Mouse (Mus musculus) brain, embryonic 14.5 days (tissue): Measurements from ENCODE around the gene Ascl5. TPM values are rescaled to one million over a fixed set of nuclear protein-coding genes. Genes with fewer than 3 reads are reported as not detected.

ENCODE experiments used
- DNase-seq: peaks from one replicate; pipeline ENCODE4 v3.0.0-alpha.2; 2011; ENCODE audit warnings: low read depth
- CTCF ChIP-seq: fragments of 200-500 bp; IDR thresholded peaks from 2 replicates; pipeline ENCODE4 v1.5.1; 2012; ENCODE audit warnings: inconsistent platforms, mild to moderate bottlenecking, moderate library complexity, borderline replicate concordance; ENCODE audit not compliant: insufficient read depth, insufficient read length; ENCODE audit errors: extremely low read depth
- POLR2A ChIP-seq: fragments of 200-500 bp; IDR thresholded peaks from 2 replicates; pipeline ENCODE4 v1.6.1; 2012; ENCODE audit warnings: mild to moderate bottlenecking, inconsistent platforms, borderline replicate concordance; ENCODE audit not compliant: poor library complexity, insufficient read depth, insufficient read length, severe bottlenecking; ENCODE audit errors: extremely low read depth
- polyA plus RNA-seq: library from polyadenylated mRNA; depleted of rRNA; stranded (reverse); fragments of >200 nt; gene quantifications from 2 replicates; pipeline ENCODE4 v1.2.3, GENCODE M21; 2012

The Ascl5 gene
- polyA plus RNA-seq, 1 experiment = 0.30 TPM

DNA sequence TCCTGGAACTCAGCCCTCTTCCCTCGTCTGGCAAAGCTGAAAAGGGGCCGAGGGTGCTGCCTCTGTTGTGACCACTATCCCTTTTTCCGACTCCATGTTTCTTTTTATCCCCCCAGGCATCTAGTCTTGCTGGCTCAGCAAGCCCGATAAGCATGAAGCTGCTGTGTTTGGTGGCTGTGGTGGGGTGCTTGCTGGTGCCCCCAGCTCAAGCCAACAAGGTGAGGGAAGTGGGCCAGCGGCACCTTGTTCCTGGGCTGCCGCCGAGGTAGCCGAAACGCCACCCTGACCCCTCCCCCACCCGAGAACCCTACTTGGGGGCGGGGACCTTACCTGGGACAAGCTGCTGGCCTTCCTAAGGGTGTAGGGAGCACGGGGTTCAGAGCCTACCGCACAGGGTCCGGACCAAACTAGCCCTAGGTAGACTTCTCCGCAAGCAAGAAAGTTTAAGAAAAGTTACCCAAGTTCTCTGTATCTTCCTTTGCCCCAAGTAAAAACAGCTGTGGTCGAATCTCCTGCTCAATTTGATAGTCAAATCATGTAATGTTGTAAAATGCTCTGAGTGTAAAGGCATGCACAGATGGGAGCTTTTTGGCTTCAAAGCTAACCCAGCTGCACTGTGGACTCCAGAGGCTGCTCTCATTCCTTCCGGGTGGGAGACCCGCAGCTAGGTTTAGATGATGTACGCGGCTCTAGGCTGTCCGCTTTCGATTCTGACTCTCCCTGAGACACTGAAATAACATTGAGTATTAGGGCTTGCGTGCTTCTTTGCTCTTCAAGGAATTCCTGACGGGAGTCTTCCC, 32.0 kb upstream of the Ascl5 start:
- peak; percentile 42 for DNase-seq
- no peak for TF ChIP-seq POLR2A
- TF ChIP-seq CTCF = no peak

DNA sequence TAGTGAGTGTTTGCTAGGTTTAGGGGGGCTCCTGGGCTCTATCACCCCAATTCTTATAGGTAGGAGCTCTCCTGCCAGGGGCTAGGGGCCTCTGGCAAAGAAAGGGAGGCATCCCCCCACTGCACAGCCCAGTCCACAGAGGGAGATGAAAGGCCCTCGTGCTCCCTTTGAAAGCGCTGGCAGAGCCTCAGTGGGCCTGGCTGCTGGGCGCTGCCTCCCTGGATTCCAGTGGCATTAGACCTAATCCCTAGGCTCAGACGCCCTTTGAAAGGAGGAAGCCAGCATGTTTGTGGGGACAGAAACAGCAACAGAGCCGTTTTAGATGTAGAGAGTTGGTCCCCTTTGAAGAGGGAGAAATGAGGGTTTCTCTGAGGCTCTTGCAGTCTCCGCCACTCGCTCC, 20.4 kb upstream of the Ascl5 start:
- peak; percentile 49 for DNase-seq
- TF ChIP-seq POLR2A (no peak), CTCF (no peak)

- no peak for TF ChIP-seq POLR2A
- no peak for TF ChIP-seq CTCF
- no peak for DNase-seq
These were observed 18.9 kb upstream of the Ascl5 start for GRCm38 (mm10) chr1:136031697-136032096.

DNA sequence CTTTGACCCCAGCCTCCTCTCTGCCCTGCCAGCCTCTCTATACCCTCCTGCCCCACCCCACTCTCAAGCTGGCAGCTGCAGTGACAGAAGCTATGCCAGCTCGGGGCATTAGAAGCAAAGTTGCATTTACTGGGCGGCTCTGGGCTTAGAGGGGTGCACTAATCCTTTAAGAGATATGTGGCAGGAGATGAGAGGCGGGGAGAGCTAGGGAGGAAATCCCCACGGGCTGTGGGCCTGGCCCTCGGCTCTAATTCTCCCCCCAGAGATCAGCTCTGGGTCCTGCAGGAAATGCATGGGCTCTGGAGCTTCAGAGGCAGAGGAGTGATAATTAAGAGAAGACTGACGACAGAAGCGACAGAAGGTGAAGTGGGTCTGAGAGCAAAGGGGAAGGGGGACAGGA, 17.6 kb upstream of the Ascl5 start:
- no peak for TF ChIP-seq CTCF
- no peak for TF ChIP-seq POLR2A
- DNase-seq = no peak

GRCm38 (mm10) chr1:136038746-136039538, 11.7 kb upstream of the Ascl5 start:
- DNase-seq = no peak

DNA sequence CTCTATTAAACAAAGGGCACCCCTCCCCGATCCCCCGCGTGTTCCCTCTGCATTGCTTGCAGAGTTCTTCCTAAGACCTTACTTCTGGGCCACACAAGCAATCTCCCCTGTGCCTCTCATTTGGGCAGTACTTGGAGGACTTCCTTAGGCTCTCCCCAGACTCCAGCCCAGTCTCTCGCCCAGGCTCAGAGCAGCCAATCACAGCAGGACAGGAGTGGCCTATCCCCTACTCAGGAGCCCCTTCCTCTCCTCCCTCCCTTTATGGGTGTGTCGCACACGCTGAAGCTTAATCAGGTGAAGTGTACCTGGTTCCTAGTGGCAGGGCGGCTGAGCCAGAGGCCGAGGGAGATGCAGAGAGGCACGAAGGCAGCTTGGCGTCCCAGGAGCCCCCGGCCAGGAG, 10.2 kb upstream of the Ascl5 start:
- no peak for TF ChIP-seq POLR2A
- TF ChIP-seq CTCF = no peak
- no peak for DNase-seq

More at GRCm38 (mm10) chr1:136038746-136039538, 11.7 kb upstream of the Ascl5 start:
- TF ChIP-seq CTCF (no peak), POLR2A (no peak)

DNA sequence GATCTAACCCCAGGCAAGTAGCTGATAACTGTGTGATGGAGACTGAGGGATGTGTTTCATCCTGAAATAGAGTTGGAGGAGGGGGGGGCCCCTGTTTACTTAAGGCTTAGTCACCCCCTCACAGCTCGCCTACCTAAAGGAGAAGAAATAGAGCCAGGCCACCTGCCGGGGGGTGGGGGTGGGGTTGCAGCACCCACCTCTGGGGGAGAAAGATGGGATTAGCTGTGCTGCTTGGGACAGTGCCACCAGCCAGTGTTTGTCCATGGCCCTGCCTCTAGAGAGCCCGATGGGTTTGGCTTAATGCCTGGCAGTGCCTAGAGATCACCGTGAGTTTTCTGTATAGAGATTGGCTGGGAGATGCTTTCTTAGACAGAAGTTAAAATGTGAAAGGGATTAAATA, 9.7 kb upstream of the Ascl5 start:
- peak; percentile 55 for DNase-seq
- TF ChIP-seq POLR2A = no peak
- no peak for TF ChIP-seq CTCF

GRCm38 (mm10) chr1:136045774-136046173, 4.8 kb upstream of the Ascl5 start:
- peak; percentile 79 for TF ChIP-seq CTCF
- no peak for TF ChIP-seq POLR2A
- peak; percentile 72 for DNase-seq

DNA sequence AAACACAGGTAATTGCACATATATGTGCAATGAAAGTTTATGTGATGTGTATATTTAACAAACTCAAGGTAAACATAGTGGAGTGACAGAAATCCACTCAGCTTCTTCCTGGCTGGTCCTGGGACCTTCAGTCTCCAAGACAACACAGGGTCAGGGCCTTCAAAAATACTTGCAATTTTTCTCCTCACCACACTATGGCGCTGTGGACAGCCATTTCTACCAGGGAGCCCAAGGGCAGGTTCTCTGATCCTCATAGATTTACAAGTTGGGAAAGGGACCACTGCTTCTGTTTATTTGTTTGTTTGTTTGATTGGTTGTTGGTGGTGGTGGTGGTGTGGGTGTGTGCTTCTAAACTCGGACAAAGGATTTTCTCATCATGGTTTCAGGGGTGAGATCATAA, 3.2 kb upstream of the Ascl5 start:
- DNase-seq = peak; percentile 36
- TF ChIP-seq POLR2A = no peak
- TF ChIP-seq CTCF = peak; percentile 56; the same call in 1 of the 2 replicates

DNA sequence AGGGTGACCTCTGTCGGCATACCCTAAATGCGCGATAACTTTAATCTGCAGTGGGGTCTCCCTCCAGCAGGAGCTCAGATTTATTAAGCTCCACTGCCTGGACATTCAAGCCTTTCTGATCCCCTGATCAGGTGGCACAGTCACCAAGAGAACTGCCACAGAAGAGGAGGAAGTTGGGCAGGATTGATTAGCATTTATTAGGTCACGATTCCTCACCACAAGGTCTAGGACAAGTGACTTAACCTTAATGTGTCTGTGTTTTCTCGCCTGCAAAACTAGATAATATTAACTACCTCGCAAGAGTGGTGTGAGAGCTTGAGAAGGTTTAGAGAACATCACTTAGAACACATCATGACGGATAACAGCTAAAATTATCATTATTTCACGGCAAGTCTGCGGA, 2.7 kb upstream of the Ascl5 start:
- TF ChIP-seq CTCF (no peak), POLR2A (no peak)
- DNase-seq = no peak

DNA sequence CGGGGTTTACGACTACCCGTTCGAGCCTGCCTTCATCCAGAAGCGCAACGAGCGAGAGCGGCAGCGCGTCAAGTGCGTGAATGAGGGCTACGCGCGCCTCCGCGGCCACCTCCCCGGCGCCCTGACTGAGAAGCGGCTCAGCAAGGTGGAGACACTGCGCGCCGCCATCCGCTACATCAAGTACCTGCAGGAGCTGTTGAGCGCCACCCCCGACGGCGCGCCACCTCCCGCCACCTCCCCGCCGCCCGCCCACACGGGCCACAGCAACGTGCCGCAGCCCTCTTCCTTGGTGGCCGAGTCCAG, 360 bp downstream of the Ascl5 start:
- peak; percentile 57 for DNase-seq
- no peak for TF ChIP-seq CTCF
- no peak for TF ChIP-seq POLR2A

DNA sequence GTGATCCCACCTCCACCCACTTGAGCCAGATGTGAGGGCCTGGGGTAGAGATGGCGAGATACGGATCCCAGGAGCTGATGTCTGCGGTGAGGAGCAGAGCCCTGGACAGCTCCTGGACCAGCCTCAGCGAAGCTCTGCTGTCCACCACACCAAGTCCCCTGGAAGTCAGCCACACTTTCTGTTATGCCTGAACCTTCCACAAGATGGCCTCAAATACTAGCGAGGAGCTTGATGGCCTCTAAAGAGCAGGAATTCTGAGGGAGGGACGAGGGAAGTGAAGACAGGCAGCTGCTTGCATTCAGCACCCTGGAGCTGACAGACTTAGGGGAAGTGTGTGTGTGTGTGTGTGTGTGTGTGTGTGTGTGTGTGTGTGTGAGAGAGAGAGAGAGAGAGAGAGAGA, 861 bp downstream of the Ascl5 start:
- DNase-seq = peak; percentile 95
- peak; percentile 82 for TF ChIP-seq CTCF
- TF ChIP-seq POLR2A = no peak

GRCm38 (mm10) chr1:136052547-136052946, 1.9 kb downstream of the Ascl5 start, which contains the start of gene Cacna1s:
Cacna1s (plus strand) TSS chr1:136052750.
- no peak for DNase-seq
- TF ChIP-seq POLR2A (no peak), CTCF (no peak)
